Mouse (Mus musculus) heart, embryonic 10.5 days (tissue): ENCODE data around the gene Zfp143. TPM values are rescaled to one million over a fixed set of nuclear protein-coding genes. Genes with fewer than 3 reads are reported as not detected.
A peak's percentile ranks its signal among the peaks of the same experiment; 100 is the strongest.
"Not testable (repeated sequence)": the region's sequence is repeated elsewhere in the genome, so short reads cannot be mapped to it uniquely, and the experiment has no call there.

ENCODE experiments used
- DNase-seq: peaks from one replicate; pipeline ENCODE4 v3.0.0-alpha.2; 2017; ENCODE audit warnings: low spot score
- H3K27ac ChIP-seq: fragments of 300-500 bp; sonication (generic); 2 replicates; pipeline ENCODE4 v1.5.1; 2016; ENCODE audit warnings: mild to moderate bottlenecking
- H3K27me3 ChIP-seq: fragments of 300-500 bp; sonication (generic); 2 replicates; pipeline ENCODE4 v1.6.1; 2016; ENCODE audit warnings: mild to moderate bottlenecking; ENCODE audit not compliant: poor library complexity, insufficient read depth, severe bottlenecking
- H3K36me3 ChIP-seq: fragments of 300-500 bp; sonication (generic); 2 replicates; pipeline ENCODE4 v1.6.1; 2016; ENCODE audit warnings: mild to moderate bottlenecking, moderate library complexity
- H3K4me1 ChIP-seq: fragments of 300-500 bp; sonication (generic); 2 replicates; pipeline ENCODE4 v1.6.1; 2016; ENCODE audit warnings: mild to moderate bottlenecking
- H3K4me3 ChIP-seq: fragments of 300-500 bp; sonication (generic); 2 replicates; pipeline ENCODE4 v1.5.1; 2016; ENCODE audit warnings: mild to moderate bottlenecking, moderate library complexity
- H3K9me3 ChIP-seq: fragments of 300-500 bp; sonication (generic); 2 replicates; pipeline ENCODE4 v1.6.1; 2016; ENCODE audit warnings: mild to moderate bottlenecking, moderate library complexity
- WGBS: fragments of 180-500 bp; shearing (Covaris S2); methylation state at CpG from one replicate; pipeline ENCODE4 v1.1.7; 2016; 5-methylcytosine and 5-hydroxymethylcytosine counted together
- polyA plus RNA-seq: library from polyadenylated mRNA; unstranded; fragments of >200 nt; fragmentation: Nextera tagmentation; extraction: Ambion mirVana; gene quantifications from 2 replicates; pipeline ENCODE4 v1.2.1, GENCODE M21; 2016

Zfp143 gene
- polyA plus RNA-seq, 1 experiment from 2014 or later: 19.0 TPM

DNA sequence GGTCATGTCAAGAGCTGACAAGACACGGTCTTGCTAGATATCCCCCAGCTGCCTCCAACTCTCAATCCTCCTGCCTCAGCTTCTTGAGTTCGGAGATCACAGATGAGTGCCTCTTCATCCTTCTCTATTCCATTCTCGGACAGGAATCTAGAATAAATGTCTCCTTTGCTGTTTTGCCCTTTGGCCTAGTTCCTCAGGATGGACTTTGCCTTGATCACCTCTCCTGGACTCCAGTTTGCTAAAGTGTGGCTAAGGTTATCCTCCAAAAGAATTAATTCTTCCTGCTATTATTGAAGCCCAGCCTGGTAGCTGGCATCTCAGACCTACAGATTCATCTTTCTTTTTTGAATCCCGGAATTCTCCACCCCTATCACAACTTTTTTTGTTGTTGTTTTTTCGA is 44.0 kb downstream of the Zfp143 start:
- WGBS: 81% methylated on average over 5 of the region's 5 CpGs
- no peak overlapping the region for H3K27ac ChIP-seq

DNA sequence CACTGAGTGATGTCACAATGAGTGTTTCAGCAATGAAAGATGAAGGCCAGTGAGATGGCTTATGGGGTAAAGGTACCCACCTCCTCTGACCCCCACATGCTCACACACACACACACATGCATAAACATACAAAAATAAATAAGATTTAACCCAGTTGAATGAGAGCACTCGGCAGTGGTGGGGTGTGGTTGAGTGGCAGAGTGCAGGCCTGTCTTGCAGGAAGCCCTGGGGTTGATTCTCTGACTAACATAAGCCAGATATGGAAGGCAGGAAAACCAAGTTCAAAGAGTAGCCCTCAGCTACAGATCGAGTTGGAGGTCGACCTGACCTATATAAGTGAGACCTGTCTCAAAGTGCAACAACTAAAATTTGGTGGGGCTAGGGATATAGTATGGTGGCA is 45.6 kb downstream of the Zfp143 start:
- Histone ChIP-seq H3K9me3 (no peaks in the 10 kb centered on the region), H3K27me3 (no peaks in the 10 kb centered on the region), H3K4me1 (peaks cover 26% of the 10 kb centered on the region), H3K36me3 (no peaks in the 10 kb centered on the region), H3K27ac (no peak overlapping the region), H3K4me3 (no peak overlapping the region)
- no peak for DNase-seq
- WGBS: 46% methylated on average over 3 of the region's 3 CpGs

More for the DNA sequence above, 44.0 kb downstream of the Zfp143 start:
- Histone ChIP-seq H3K36me3 (no peaks in the 10 kb centered on the region), H3K4me1 (peaks cover 28% of the 10 kb centered on the region), H3K27me3 (no peaks in the 10 kb centered on the region), H3K9me3 (no peaks in the 10 kb centered on the region), H3K4me3 (no peak overlapping the region)
- DNase-seq: no peak

DNA sequence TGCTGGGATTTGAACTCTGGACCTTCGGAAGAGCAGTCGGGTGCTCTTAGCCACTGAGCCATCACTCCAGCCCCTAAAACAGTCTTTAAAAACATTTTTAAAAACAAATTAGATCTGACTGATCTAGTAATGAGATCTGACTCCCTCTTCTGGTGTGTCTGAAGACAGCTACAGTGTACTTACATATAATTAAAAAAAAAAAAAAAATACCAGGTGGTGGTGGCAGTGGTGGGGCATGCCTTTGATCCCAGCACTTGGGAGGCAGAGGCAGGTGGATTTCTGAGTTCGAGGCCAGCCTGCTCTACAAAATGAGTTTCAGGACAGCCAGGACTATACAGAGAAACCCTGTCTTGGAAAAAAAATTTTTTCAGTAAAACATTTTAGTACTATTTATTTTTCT is 47.5 kb downstream of the Zfp143 start:
- peaks cover 26% of the 10 kb centered on the region for H3K4me1 ChIP-seq
- H3K27ac ChIP-seq: peak overlapping the region; percentile 85; the same call in 1 of the 2 replicates
- H3K27me3 ChIP-seq, H3K36me3 ChIP-seq, H3K4me3 ChIP-seq, DNase-seq, H3K9me3 ChIP-seq: not testable (repeated sequence)
- WGBS: 94% methylated on average over 3 of the region's 3 CpGs

DNA sequence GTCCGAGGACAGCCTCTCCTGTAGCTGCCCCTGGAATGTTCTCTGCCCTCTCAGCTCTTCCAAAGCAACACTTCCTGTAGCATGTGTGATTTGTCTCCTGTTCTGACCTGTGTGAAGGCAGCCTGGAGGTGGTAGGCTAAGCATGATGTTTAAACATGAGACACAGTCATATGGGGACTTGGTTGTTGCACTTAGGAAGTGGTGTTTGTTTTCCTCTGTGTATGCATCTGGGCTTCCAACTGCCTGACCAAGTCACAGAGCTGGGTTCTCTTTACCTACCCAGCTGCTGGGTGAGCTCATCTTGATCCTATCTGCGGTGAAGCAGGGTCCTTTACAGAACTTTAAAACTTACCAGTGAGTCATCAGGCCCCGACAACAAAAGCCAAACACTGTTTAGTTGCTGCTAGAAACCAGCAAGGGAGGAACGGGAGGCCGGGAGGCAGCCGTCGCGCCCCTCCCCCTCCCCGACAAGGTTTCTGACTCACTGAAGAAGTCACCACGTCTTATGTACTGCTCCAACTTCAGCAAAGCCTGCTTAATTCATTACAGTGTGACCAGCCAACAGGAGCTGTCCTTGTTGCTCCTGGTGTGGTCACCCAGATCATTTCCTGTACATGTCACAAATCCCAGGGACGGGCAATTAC is 48.1 kb downstream of the Zfp143 start:
- 10% methylated on average over 11 of the region's 11 CpGs for WGBS
- Histone ChIP-seq H3K4me3 (peak overlapping the region; percentile 43), H3K9me3 (no peaks in the 10 kb centered on the region), H3K36me3 (no peaks in the 10 kb centered on the region), H3K27ac (peak overlapping the region; percentile 85), H3K27me3 (no peaks in the 10 kb centered on the region), H3K4me1 (peaks cover 26% of the 10 kb centered on the region)
- peak; percentile 88 for DNase-seq

DNA sequence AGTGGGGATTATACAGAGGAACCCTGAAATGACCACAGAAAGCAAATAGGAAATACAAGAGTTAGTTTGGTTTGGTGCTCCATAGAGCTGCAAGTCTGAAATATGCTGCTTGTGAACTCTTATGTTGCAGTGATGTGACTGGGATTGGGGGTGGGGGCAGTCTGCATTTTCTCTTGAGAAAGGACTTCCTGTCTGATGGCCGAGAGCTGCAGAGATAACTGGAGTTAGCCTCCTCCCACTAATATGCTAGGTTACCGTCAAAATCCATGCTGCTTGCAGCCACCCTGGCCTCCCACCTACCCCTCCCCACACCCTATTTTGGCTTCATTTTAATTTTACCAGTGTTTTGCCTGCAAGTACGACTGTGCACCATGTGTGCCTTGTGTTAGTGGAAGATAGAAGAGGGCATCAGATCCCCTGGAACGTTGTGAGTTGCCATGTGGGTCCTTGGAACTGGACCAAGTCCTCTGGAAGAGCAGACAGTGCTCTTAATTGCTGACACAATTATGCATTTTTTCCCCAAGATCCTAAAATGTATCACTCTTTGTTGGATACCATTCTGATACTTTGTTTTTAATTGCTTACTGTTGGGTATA is 49.1 kb downstream of the Zfp143 start:
- peak overlapping the region; percentile 85 for H3K27ac ChIP-seq
- 34% methylated on average over 4 of the region's 4 CpGs for WGBS
- DNase-seq: no peak
- no peaks in the 10 kb centered on the region for H3K36me3 ChIP-seq
- H3K9me3 ChIP-seq: no peaks in the 10 kb centered on the region
- no peaks in the 10 kb centered on the region for H3K27me3 ChIP-seq
- peaks cover 31% of the 10 kb centered on the region for H3K4me1 ChIP-seq
- H3K4me3 ChIP-seq: no peak overlapping the region

- WGBS: 27% methylated on average over 5 of the region's 5 CpGs
- no peaks in the 10 kb centered on the region for H3K36me3 ChIP-seq
- H3K27me3 ChIP-seq: no peaks in the 10 kb centered on the region
Observed at GRCm38 (mm10) chr7:110114699-110115098, 53.7 kb downstream of the Zfp143 start.

DNA sequence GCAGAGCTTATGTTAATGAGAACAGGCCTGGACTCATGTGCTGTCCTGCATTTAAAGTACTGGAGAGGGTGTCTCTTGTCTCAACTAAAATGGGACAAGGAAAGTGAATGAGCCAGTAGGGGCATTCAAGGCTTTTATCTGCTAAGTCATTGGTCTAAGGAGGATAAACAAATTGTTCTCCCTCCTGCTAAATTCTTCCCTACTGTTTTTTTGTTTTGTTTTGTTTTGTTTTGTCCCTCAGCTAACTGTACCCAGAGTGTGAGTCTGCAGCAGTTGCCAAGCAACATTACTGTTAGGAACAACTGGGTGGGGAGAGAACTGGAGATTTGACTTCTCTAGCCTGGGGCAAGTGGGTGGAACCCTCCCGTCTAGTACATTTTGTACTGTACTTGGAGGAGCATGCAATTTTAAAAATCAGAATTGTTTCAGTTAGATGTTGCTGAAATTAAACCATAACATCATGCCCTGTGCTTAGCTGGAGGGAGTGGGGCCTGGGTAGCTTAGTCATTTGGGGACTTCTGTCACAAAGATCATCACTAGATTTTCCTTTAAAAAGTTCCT is 55.8 kb downstream of the Zfp143 start:
- H3K27ac ChIP-seq: no peak overlapping the region
- no peaks in the 10 kb centered on the region for H3K36me3 ChIP-seq
- 40% methylated on average over 1 of the region's 1 CpGs for WGBS
- DNase-seq: no peak
- peaks cover 30% of the 10 kb centered on the region for H3K4me1 ChIP-seq
- no peaks in the 10 kb centered on the region for H3K9me3 ChIP-seq
- H3K27me3 ChIP-seq: no peaks in the 10 kb centered on the region
- no peak overlapping the region for H3K4me3 ChIP-seq

More at GRCm38 (mm10) chr7:110114699-110115098, 53.7 kb downstream of the Zfp143 start:
- Histone ChIP-seq H3K4me3 (no peak overlapping the region), H3K4me1 (peaks cover 27% of the 10 kb centered on the region), H3K27ac (no peak overlapping the region), H3K9me3 (no peaks in the 10 kb centered on the region)
- no peak for DNase-seq

DNA sequence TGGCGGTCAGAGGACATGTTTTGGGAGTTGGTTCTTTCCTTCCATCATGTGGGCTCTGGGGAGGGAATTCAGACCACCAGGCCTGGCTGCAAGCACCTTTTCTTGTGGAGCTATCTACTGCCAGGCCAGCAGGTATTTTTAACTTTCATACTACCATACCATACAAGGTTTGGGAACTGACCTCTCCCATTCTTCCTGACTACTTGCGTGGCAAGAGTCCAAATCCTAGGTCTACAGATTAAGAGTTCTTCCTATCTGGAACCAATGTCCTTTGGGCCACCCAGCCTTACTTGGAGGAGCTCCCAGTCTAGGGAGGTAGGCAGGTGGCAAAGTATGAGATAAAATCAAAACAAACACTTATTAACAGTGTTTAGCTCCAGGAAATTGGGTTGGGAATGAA is 57.4 kb downstream of the Zfp143 start:
- 59% methylated on average over 2 of the region's 2 CpGs for WGBS

GRCm38 (mm10) chr7:110120157-110120784 is 59.3 kb downstream of the Zfp143 start:
- DNase-seq: no peak
- Histone ChIP-seq H3K9me3 (no peaks in the 10 kb centered on the region), H3K36me3 (no peaks in the 10 kb centered on the region), H3K4me3 (0 out of 2 replicates have a peak overlapping the region, but pooled peaks have one; percentile 95), H3K4me1 (peaks cover 43% of the 10 kb centered on the region), H3K27ac (peak overlapping the region; percentile 99; the same call in 1 of the 2 replicates), H3K27me3 (no peaks in the 10 kb centered on the region)
- 81% methylated on average over 2 of the region's 2 CpGs for WGBS

More for the DNA sequence above, 57.4 kb downstream of the Zfp143 start:
- peaks cover 34% of the 10 kb centered on the region for H3K4me1 ChIP-seq
- no peak overlapping the region for H3K4me3 ChIP-seq
- no peaks in the 10 kb centered on the region for H3K9me3 ChIP-seq
- H3K36me3 ChIP-seq: no peaks in the 10 kb centered on the region
- no peak for DNase-seq
- peak overlapping the region; percentile 63; the same call in 1 of the 2 replicates for H3K27ac ChIP-seq
- no peaks in the 10 kb centered on the region for H3K27me3 ChIP-seq

- peaks cover 43% of the 10 kb centered on the region for H3K4me1 ChIP-seq
- no peaks in the 10 kb centered on the region for H3K27me3 ChIP-seq
- no peak for DNase-seq
- no peaks in the 10 kb centered on the region for H3K9me3 ChIP-seq
- peaks cover 3% of the 10 kb centered on the region for H3K36me3 ChIP-seq
- H3K4me3 ChIP-seq: peak overlapping the region; percentile 95
- WGBS: 4% methylated on average over 9 of the region's 9 CpGs
- peak overlapping the region; percentile 99 for H3K27ac ChIP-seq
Observed at GRCm38 (mm10) chr7:110121162-110121515, 60.1 kb downstream of the Zfp143 start.

DNA sequence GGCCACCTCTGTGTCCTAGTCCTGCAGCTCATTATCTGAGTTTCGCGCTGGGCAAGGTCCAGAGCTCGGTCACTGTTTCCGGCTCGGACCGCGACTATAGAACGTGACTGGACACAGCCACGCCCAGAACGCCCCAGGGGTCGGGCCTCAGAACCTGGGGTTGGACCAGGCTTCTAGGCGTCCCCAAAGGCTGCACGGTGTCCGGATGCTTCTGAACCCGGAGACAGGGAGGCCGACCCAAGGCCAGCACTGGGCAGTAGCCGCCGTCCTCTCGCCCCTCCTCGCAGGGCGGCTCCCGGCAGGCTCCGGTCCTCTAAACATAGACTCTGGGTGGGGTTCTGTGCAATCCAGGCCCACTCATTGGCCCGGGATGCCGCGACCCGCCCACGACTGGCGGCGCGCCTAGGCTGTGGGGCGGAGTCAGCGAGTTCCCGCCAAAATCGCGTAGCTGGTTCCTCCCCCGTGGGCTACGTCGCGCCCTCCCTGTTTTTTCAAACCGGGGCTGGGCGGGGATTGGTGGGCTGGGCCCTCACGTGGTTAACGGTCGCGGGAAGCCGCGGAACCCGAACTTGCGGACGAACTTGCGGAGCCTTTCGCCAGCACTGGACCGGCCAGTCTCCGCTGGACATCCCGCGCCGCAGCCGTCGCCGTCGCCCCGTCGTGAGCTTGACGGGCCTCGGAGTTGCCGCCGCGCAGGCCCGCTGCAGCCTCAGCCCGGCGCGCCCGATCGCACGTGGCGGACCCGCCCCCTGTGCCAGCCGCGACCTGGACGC is 60.7 kb downstream of the Zfp143 start, which contains the start of gene Wee1:
Wee1 (plus strand) TSS at position 531 of the 773 bp plus-strand sequence.
- DNase-seq: peak; percentile 99
- H3K27ac ChIP-seq: peak within 1 kb of the TSS; percentile 99
- peaks cover 41% of the 10 kb centered on the region for H3K4me1 ChIP-seq
- no peaks in the 10 kb centered on the region for H3K27me3 ChIP-seq
- peak within 1 kb of the TSS; percentile 95 for H3K4me3 ChIP-seq
- H3K36me3 ChIP-seq: peaks cover 9% of the 10 kb centered on the region
- under 1% methylated on average over 81 of the region's 81 CpGs for WGBS
- no peaks in the 10 kb centered on the region for H3K9me3 ChIP-seq

- under 1% methylated on average over 27 of the region's 27 CpGs for WGBS
- peak overlapping the region; percentile 99 for H3K27ac ChIP-seq
- no peaks in the 10 kb centered on the region for H3K27me3 ChIP-seq
- peaks cover 38% of the 10 kb centered on the region for H3K4me1 ChIP-seq
- DNase-seq: no peak
- H3K9me3 ChIP-seq: no peaks in the 10 kb centered on the region
- H3K4me3 ChIP-seq: peak overlapping the region; percentile 95
- peaks cover 12% of the 10 kb centered on the region for H3K36me3 ChIP-seq
Observed at GRCm38 (mm10) chr7:110122289-110122564, 61.2 kb downstream of the Zfp143 start.
